Mouse (Mus musculus) ES-Bruce4 (cell line): ENCODE measurements around the gene Ushbp1. TPM values are rescaled to one million over a fixed set of nuclear protein-coding genes. Genes with fewer than 3 reads are reported as not detected.

Experiments used
- H3K27ac ChIP-seq: 2 replicates; pipeline ENCODE4 v1.5.1; 2012; ENCODE audit warnings: low read length, inconsistent platforms; ENCODE audit not compliant: insufficient read depth
- H3K27me3 ChIP-seq: 2 replicates; pipeline ENCODE4 v1.6.1; 2012; ENCODE audit warnings: mild to moderate bottlenecking, low read length, inconsistent platforms; ENCODE audit not compliant: control insufficient read depth, poor library complexity, insufficient read depth, severe bottlenecking
- H3K36me3 ChIP-seq: 2 replicates; pipeline ENCODE4 v1.6.1; 2012; ENCODE audit warnings: inconsistent platforms, mild to moderate bottlenecking, low read length, moderate library complexity; ENCODE audit not compliant: control insufficient read depth, poor library complexity, insufficient read depth, severe bottlenecking
- H3K4me1 ChIP-seq: one replicate; pipeline ENCODE4 v1.8.1; 2011; ENCODE audit warnings: low read length; ENCODE audit not compliant: control insufficient read depth, insufficient read depth
- H3K4me3 ChIP-seq: 2 replicates; pipeline ENCODE4 v1.5.1; 2011; ENCODE audit warnings: low read depth, mild to moderate bottlenecking, low read length
- H3K9ac ChIP-seq: 2 replicates; pipeline ENCODE4 v1.6.1; 2012; ENCODE audit warnings: low read depth, mild to moderate bottlenecking, inconsistent platforms; ENCODE audit not compliant: poor library complexity, severe bottlenecking
- H3K9me3 ChIP-seq: replicated peaks from 2 replicates; pipeline ENCODE4 v1.6.1; 2012; ENCODE audit warnings: mild to moderate bottlenecking, low read length, inconsistent platforms; ENCODE audit not compliant: control insufficient read depth, poor library complexity, insufficient read depth, severe bottlenecking
- CTCF ChIP-seq: IDR thresholded peaks from one replicate; pipeline ENCODE4 v1.8.1; 2011; ENCODE audit warnings: low read depth, low read length
- EP300 ChIP-seq: IDR thresholded peaks from 2 replicates; pipeline ENCODE4 v1.6.1; 2011; ENCODE audit warnings: low read depth, low read length; ENCODE audit not compliant: insufficient read depth
- POLR2A ChIP-seq: IDR thresholded peaks from one replicate; pipeline ENCODE4 v1.8.1; 2011; ENCODE audit warnings: low read length; ENCODE audit not compliant: insufficient read depth
- polyA plus RNA-seq: library from polyadenylated mRNA; stranded (reverse); fragments of >200 nt; gene quantifications from 2 replicates; pipeline ENCODE4 v1.2.4, GENCODE M21; 2011; ENCODE audit warnings: low read depth; ENCODE audit not compliant: missing spikeins, insufficient read depth, insufficient read length

Gene Ushbp1
- polyA plus RNA-seq, 1 experiment = not detected

DNA sequence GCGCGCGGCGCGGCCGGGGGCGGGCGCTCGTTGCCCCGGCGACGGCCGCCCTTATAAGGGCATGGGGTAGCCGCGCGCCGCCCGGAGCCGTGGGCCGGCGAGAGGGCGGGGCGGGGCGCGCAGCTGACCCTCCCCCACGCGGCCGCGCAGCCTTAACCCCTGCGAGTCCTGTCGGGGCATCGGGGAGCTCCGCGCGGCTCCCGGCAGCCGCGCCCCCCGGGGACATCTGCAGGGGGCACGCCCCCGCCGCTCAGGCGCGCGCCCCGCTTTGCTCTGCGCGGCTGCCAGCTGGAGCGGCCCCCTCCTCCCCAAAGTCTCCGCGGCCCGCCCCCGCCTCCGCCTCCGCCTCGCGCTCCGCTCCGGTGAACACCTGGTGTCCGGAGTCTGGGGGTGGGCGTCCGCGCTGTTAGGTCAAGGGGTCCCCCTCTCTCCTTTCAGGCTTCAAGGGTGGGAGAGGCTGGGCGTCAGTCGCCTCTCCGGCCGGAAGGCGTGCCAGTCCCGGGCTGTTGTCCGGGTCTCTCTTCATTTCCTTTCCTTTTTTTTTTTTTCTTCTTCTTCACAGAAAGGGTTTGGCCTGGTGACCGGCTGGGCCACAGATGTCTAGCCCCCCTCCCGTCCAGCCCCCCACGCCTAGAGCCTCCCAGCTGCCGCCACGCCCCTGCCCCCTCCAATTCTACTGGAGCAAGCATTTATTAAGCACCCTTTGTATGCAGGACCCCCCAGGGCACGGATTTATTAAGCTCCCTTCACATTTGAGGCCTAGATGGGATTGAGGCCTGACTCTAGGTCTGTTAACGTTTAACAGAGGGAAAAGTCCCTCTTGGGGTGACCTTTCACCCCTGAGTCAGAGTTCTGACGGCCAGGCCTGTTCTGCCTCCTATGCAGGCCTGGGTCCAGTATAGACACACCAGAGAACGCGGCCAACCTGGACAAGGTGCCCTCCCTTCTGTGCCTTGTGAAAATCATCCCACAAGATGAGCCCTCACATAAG is 13.3 kb downstream of the Ushbp1 start:
- no peaks in the 10 kb centered on the region for H3K36me3 ChIP-seq
- H3K9me3 ChIP-seq = no peaks in the 10 kb centered on the region
- peak overlapping the region; percentile 90 for H3K9ac ChIP-seq
- H3K4me3 ChIP-seq = peak overlapping the region; percentile 60
- TF ChIP-seq EP300 (no peak), POLR2A (no peak), CTCF (no peak)
- H3K4me1 ChIP-seq = peaks cover 5% of the 10 kb centered on the region
- peak overlapping the region; percentile 47 for H3K27ac ChIP-seq
- H3K27me3 ChIP-seq = no peaks in the 10 kb centered on the region

- Histone ChIP-seq H3K4me3 (peak within 1 kb of the TSS; percentile 72), H3K27me3 (no peaks in the 10 kb centered on the region), H3K9ac (peak within 1 kb of the TSS; percentile 90), H3K27ac (peak within 1 kb of the TSS; percentile 47), H3K36me3 (no peaks in the 10 kb centered on the region), H3K9me3 (no peaks in the 10 kb centered on the region), H3K4me1 (peaks cover 5% of the 10 kb centered on the region)
- no peak for TF ChIP-seq CTCF
- TF ChIP-seq POLR2A = no peak
- TF ChIP-seq EP300 = no peak
Observed at GRCm38 (mm10) chr8:71381421-71381970, 14.1 kb downstream of the Ushbp1 start, which contains the start of gene Nr2f6. Nr2f6 (minus strand) TSS chr8:71381960.

DNA sequence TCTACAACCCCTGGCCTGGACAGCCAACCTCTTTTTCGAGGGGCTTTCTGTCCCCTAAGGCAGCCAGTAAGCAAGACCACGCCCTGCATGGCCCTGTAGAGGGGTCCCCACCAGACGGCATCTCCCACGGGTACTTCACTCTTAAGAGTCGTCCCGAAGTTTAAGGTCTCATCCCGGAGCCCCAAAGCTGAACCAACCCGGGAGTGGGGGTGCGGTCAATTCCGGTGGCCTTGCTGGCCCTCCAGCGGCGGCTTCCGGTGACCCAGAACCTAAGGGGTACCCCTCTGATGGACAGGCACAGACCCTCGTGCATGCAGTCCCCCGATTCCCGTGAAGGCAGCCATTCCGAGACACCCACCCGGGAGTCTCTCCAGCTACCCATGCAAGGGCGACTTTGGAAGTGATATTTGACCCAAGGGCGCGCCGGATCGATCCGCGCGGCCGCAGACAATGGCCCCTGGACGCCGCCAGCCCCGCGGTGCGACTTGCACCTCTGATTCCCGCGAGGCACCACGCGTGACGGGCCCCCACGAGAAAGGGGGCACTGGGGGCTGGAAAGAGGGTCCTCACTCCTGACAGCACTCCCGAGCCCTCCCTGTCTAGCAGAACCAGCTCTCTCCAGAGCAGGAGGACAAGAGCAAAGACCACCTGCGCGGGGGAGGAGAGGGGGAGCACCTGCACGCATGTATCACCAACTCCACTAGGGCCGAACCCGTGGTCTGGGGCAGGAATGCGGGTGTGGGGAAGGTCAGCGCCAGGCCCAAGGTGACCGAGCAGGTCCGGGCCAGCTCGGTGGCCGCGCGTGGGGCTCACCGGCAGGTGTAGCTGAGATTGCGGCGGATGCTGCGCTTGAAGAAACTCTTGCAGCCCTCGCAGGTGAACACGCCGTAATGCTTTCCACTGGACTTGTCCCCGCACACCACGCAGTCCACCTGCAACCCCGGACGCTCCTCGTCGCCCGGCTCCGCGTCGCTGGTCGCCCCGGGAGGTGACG is 15.1 kb downstream of the Ushbp1 start:
- TF ChIP-seq EP300 = no peak
- no peak for TF ChIP-seq POLR2A
- no peak for TF ChIP-seq CTCF
- Histone ChIP-seq H3K4me3 (peak overlapping the region; percentile 72), H3K27me3 (no peaks in the 10 kb centered on the region), H3K36me3 (no peaks in the 10 kb centered on the region), H3K27ac (no peak overlapping the region), H3K4me1 (peaks cover 2% of the 10 kb centered on the region), H3K9me3 (no peaks in the 10 kb centered on the region), H3K9ac (peak overlapping the region; percentile 90)

DNA sequence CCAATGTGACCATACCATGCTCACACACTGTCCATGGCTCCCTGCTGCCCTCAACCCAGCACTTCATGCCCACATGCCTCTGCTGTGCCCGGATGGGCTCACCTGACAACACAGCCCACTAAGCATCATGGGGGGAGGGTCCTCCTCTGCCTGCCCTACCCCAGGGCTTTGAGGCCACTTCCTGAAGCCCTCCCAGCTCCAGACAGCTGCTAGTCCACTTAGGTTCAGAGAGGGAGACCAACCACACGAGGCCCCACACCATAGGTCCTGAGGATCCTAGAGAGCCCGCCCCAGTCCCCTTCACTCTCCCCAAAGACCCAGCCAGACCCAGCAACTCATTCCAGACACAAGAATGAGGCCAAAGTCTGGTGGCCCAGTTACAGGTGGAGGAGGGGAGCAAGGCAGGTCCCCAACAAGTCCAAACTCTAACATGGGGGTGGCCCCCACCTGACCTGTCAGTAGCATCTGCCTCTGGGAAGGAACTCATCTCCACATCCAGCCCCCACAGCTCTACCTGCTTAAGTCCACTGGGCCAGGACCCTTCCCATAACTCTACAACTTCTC is 16.0 kb downstream of the Ushbp1 start:
- H3K9ac ChIP-seq = peak overlapping the region; percentile 90; the same call in 1 of the 2 replicates
- no peaks in the 10 kb centered on the region for H3K36me3 ChIP-seq
- H3K27me3 ChIP-seq = no peaks in the 10 kb centered on the region
- no peaks in the 10 kb centered on the region for H3K9me3 ChIP-seq
- H3K4me1 ChIP-seq = peaks cover 9% of the 10 kb centered on the region
- no peak overlapping the region for H3K27ac ChIP-seq
- peak overlapping the region; percentile 72 for H3K4me3 ChIP-seq
- TF ChIP-seq POLR2A = no peak
- TF ChIP-seq EP300 = no peak
- no peak for TF ChIP-seq CTCF

DNA sequence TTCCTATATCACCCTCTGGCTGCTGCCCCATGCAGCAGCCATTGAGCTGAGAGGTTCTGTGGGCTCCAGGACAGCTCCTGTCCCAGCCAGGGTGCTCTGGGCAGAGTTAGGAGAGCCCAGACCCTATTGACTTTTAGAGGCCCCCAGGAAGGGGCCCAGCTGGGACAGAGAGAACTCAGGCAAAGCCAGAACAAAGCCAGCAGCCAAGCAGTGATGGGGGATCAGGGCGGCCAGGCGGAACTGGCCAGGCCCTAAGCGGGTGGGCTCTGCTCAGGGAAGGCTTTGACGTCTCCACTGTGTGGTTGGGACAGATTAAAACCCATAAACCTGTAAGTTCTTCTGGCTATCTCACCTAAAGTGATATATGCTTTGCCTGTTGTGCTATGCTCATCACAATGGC is 16.6 kb downstream of the Ushbp1 start:
- Histone ChIP-seq H3K4me3 (no peak overlapping the region), H3K36me3 (no peaks in the 10 kb centered on the region), H3K9ac (no peak overlapping the region), H3K27ac (no peak overlapping the region), H3K9me3 (no peaks in the 10 kb centered on the region), H3K4me1 (peaks cover 10% of the 10 kb centered on the region), H3K27me3 (no peaks in the 10 kb centered on the region)
- TF ChIP-seq CTCF (no peak), EP300 (no peak), POLR2A (no peak)
